40 mouse cellular contexts compared by ENCODE assay signal in the genomic region with DNA sequence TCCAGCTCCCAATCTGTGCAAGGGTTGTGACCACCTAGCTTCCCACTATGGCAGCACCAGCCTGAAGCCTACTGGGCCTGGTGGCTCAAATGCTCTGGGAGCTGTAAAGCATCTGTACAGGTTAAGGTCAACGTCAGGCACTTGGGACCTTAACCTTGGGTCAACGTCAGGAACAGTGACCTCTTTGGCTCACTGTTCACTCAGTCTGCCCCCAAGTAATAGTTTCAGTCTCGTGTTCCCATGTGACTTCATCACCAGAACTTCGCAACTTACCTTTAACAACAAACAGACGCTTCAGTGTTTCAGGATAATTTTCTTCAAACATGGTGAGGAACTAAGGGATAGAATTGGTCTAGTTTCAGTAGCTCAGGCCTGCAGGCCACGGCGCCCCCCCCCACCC. TPM values are rescaled to one million over a fixed set of nuclear protein-coding genes. Genes with fewer than 3 reads are reported as not detected.
"Had no signal": no experiment of that assay in that cellular context is flagged by ENCODE, and none has a peak within 500 bp of the region (broad histone marks: within the 10 kb centered on the region; RNA-seq: fewer than 3 reads in every experiment).

No protein-coding gene starts in this region.

- H3K9me3 ChIP-seq: limb, embryonic 10.5 days; limb, embryonic 12.5 days; limb, embryonic 13.5 days; limb, embryonic 15.5 days; liver, embryonic 12.5 days; liver, embryonic 13.5 days; liver, embryonic 15.5 days; lung, embryonic 15.5 days; megakaryocyte, embryonic 14.5 days; midbrain, embryonic 10.5 days; midbrain, embryonic 12.5 days; midbrain, embryonic 13.5 days; midbrain, embryonic 15.5 days; neural tube, embryonic 12.5 days had no signal

- H3K27me3 ChIP-seq: limb, embryonic 12.5 days; limb, embryonic 13.5 days; limb, embryonic 15.5 days; liver, embryonic 12.5 days; liver, embryonic 13.5 days; lung, embryonic 15.5 days; megakaryocyte, embryonic 14.5 days; midbrain, embryonic 12.5 days; midbrain, embryonic 13.5 days; midbrain, embryonic 15.5 days; neural tube, embryonic 12.5 days had no signal

- H3K9ac ChIP-seq: limb, embryonic 12.5 days; limb, embryonic 13.5 days; limb, embryonic 15.5 days; liver, embryonic 12.5 days; liver, embryonic 13.5 days; liver, embryonic 14.5 days; liver, embryonic 15.5 days; liver, postnatal 0 days; lung, embryonic 14.5 days; lung, embryonic 15.5 days; midbrain, embryonic 12.5 days; midbrain, embryonic 13.5 days; midbrain, embryonic 15.5 days; neural tube, embryonic 12.5 days had no signal

- DNase-seq: left cerebral cortex, postnatal 4 days; liver; liver, embryonic 13.5 days; liver, postnatal 0 days; lung, adult 18-20 months; lung, adult 2 months; lung, embryonic 14.5 days; lung, postnatal 10 days; lung, postnatal 14 days; lung, postnatal 36 days; lung, postnatal 4 days; midbrain, embryonic 14.5 days had no signal

- H3K4me1 ChIP-seq: limb, embryonic 12.5 days; limb, embryonic 13.5 days; limb, embryonic 15.5 days; liver, embryonic 12.5 days; liver, embryonic 13.5 days; lung, embryonic 15.5 days; midbrain, embryonic 10.5 days; midbrain, embryonic 12.5 days; midbrain, embryonic 13.5 days; midbrain, embryonic 15.5 days; neural tube, embryonic 12.5 days had no signal

- H3K4me2 ChIP-seq: limb, embryonic 12.5 days; limb, embryonic 13.5 days; limb, embryonic 15.5 days; liver, embryonic 12.5 days; liver, embryonic 13.5 days; liver, embryonic 15.5 days; lung, embryonic 14.5 days; lung, embryonic 15.5 days; midbrain, embryonic 11.5 days; midbrain, embryonic 12.5 days; midbrain, embryonic 13.5 days; midbrain, embryonic 15.5 days; neural tube, embryonic 12.5 days had no signal

- H3K4me3 ChIP-seq: left cerebral cortex, adult 2 months; limb, embryonic 10.5 days; limb, embryonic 12.5 days; limb, embryonic 13.5 days; limb, embryonic 15.5 days; liver, embryonic 12.5 days; liver, embryonic 13.5 days; liver, embryonic 15.5 days; lung, embryonic 15.5 days; megakaryocyte, embryonic 14.5 days; midbrain, embryonic 10.5 days; midbrain, embryonic 12.5 days; midbrain, embryonic 13.5 days; midbrain, embryonic 15.5 days; myocyte; neural tube, embryonic 12.5 days had no signal

- ATAC-seq: liver, embryonic 12.5 days; liver, postnatal 0 days; lung, postnatal 0 days; midbrain, embryonic 13.5 days; midbrain, embryonic 15.5 days; midbrain, embryonic 16.5 days had no signal

- H3K36me3 ChIP-seq: limb, embryonic 10.5 days; lung, embryonic 15.5 days; midbrain, embryonic 10.5 days; midbrain, embryonic 15.5 days had no signal

- H3K27ac ChIP-seq: left cerebral cortex, adult 2 months; limb, embryonic 10.5 days; limb, embryonic 12.5 days; limb, embryonic 13.5 days; limb, embryonic 15.5 days; liver, embryonic 12.5 days; liver, embryonic 13.5 days; liver, embryonic 14.5 days; liver, embryonic 15.5 days; lung, embryonic 15.5 days; macrophage; midbrain, embryonic 10.5 days; midbrain, embryonic 12.5 days; midbrain, embryonic 13.5 days; midbrain, embryonic 15.5 days; neural tube, embryonic 12.5 days had no signal

RNA-seq across cellular contexts. Expression of a gene that starts 14.5 kb away (rescaled TPM):
- total RNA-seq: monocyte, adult 5-6 weeks had no signal

RNA-seq across cellular contexts. Expression of a gene that starts 44.0 kb away (rescaled TPM):
- total RNA-seq: megakaryocyte progenitor cell, adult 5-6 weeks; megakaryocyte, adult 5-6 weeks; megakaryocyte-erythroid progenitor cell, adult 5-6 weeks; monocyte, adult 5-6 weeks had no signal
- polyA plus RNA-seq: limb, embryonic 10.5 days; limb, embryonic 11.5 days; limb, embryonic 12.5 days; limb, embryonic 13.5 days; limb, embryonic 14.5 days; limb, embryonic 15.5 days; liver, embryonic 12.5 days; liver, embryonic 13.5 days; liver, embryonic 14.5 days; liver, embryonic 15.5 days; liver, embryonic 16.5 days; liver, postnatal 0 days; macrophage; midbrain, embryonic 10.5 days; midbrain, embryonic 11.5 days; midbrain, embryonic 12.5 days; midbrain, embryonic 13.5 days; myocyte; neural tube, embryonic 11.5 days; neural tube, embryonic 12.5 days had no signal
